Mouse (Mus musculus) megakaryocyte progenitor cell, adult 5-6 weeks (primary cell): ENCODE data around the gene Foxp1. TPM values are rescaled to one million over a fixed set of nuclear protein-coding genes. Genes with fewer than 3 reads are reported as not detected.

Experiments
- ATAC-seq: replicated peaks from 2 replicates; pipeline ENCODE4 v1.8.0; 2016; ENCODE audit warnings: mild to moderate bottlenecking, moderate TSS enrichment, inconsistent platforms; ENCODE audit not compliant: poor library complexity
- total RNA-seq, 2 experiments: library from RNA; stranded (forward) in 1 of 2; stranded (reverse) in 1 of 2; fragments of 157-497, 149-512 nt in 1 of 2; fragments of 200-1000 nt in 1 of 2; gene quantifications; 2 replicates each; pipeline versions ENCODE4 v1.2.3 to v1.2.4; 2015 to 2017

The Foxp1 gene
- total RNA-seq, 2 experiments from 2014 or later: 49.5 to 97.3 TPM

DNA sequence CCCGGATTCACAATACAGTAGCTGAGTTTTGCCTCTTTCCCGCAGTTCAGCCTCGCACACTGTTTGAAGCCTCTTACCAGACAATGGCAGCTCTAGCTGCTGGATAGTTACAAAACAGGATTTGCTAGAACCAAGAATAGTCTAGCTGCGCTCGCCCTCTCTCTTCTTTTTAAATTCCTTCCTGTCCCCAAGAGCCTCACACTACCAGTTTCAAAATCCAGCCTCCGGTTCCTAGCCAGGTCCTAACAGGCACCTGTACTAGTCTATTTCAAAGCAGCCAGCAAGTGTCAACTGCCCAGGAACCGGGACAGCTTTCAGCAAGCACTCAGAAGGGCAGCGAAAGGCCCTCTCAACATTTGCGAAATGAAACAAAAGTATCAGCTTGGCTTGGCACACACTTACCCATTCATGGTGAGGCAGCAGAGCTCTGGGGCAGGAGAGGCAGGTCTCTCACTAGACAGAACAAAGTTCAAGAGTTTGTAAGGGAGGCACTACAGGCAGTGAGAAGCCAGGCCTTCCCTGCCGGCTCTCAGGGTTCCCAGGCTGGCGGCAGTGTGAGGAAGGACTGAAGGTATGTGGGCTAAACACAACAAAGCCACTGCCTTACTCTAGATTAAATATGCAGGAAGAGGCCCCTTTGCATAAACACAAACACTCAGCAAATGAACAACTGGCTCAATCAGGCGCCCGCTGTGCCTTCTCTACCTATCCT is 256.4 kb downstream of the Foxp1 start:
- peak; percentile 6 for ATAC-seq

- no peak for ATAC-seq
Measured at GRCm38 (mm10) chr6:99265173-99265572, 257.3 kb downstream of the Foxp1 start.

- ATAC-seq: peak; percentile 56
Measured at GRCm38 (mm10) chr6:99264192-99265093, 258.1 kb downstream of the Foxp1 start.

- ATAC-seq: no peak
Measured at GRCm38 (mm10) chr6:99263886-99264185, 258.7 kb downstream of the Foxp1 start.

DNA sequence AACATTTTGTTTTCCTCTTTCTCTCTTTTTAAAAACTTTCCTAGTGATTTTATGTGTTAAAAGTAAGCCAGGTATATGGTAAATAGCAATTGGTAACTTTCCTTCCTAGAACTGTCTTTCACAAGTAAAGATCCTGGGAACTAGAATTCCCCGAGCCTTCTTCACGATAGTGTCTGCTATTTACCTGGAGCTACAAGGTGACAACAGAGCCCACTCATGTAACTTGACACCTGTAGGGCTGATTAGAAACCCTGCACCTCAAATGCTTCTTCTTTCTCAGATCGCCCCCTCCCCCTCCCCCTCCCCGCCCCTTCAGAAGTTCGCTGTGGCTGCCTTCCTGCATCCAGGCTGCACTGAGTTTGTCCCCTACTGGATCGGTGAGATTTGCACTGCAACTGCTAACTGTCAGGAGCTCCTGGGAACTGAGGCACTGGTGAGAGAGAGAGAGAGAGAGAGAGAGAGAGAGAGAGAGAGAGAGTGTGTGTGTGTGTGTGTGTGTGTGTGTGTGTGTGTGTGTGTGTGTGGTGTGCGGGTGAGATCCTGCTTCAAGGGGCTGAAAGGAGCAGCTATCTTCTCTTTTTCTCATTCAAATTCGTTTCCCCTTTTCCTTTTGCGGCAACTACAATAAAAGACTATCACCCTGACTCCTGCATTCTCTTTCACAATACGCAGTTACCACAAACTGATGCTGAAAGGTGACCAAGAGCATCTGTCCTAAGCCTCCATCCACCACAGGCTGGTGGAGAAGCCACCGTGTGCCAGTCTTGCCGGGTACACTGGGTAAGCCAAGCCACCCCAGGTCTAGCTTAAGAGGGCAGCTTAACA is 259.2 kb downstream of the Foxp1 start:
- ATAC-seq: peak; percentile 77

- no peak for ATAC-seq
Measured at GRCm38 (mm10) chr6:99261737-99262130, 260.8 kb downstream of the Foxp1 start.

- peak; percentile 18; the same call in 1 of the 2 replicates for ATAC-seq
Measured at GRCm38 (mm10) chr6:99260941-99261736, 261.4 kb downstream of the Foxp1 start.

GRCm38 (mm10) chr6:99258346-99258745 is 264.2 kb downstream of the Foxp1 start:
- ATAC-seq: no peak

- no peak for ATAC-seq
Measured at GRCm38 (mm10) chr6:99257676-99258075, 264.8 kb downstream of the Foxp1 start.

DNA sequence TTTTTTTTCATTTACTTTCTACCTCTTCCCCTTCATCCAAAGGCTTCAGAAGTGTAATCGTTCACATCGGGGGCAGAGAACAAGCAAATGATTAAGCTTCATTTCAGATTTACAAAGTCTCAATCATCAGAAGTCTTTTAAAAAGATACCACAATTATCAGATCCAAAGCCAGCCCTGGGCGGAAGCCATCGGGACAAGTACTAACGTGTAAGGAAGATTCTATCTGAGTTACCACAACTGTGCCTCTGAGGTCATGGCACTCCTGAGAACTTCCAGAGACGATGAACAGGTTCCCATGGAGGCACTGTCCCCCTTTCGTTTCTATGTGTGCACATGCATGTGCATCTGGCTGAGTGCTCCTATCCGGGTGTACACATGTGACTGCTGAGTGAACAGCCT is 269.2 kb downstream of the Foxp1 start:
- ATAC-seq: no peak

DNA sequence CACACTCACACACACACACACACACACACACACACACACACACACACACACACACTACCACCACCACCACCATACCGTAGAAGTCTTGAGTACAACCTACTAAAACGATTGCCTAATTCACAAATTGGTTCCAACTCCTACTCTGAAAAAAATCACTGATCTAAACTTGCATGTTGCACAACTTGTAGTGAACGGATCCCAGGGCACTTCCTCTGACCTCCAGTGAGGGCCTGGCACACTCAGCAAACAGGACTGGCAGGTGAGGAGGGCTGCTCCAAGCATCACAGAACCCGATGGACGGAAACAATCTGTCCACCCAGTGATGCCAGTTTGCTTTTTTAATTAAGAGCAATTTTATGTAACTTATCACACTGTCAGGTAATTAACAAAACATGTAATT is 269.7 kb downstream of the Foxp1 start:
- peak; percentile 58 for ATAC-seq

DNA sequence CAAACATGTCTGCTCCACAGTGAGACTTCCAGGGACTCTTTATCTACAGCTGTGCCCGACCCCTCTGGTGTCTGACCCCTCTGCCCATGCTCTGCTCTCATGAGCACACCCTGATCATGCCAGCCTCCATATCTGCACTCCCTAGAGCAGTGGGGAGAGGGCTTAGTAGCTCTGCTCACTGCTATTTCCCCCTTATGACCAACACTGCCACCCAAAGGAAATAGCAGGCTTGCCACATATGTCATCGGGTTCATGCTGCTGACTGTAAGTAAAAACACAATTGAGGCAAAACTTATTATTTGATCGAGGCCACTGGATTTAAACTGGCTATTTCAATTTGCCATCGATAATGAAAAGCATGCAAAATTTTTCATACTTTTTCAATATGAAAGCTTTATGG is 270.6 kb downstream of the Foxp1 start:
- ATAC-seq: peak; percentile 56

DNA sequence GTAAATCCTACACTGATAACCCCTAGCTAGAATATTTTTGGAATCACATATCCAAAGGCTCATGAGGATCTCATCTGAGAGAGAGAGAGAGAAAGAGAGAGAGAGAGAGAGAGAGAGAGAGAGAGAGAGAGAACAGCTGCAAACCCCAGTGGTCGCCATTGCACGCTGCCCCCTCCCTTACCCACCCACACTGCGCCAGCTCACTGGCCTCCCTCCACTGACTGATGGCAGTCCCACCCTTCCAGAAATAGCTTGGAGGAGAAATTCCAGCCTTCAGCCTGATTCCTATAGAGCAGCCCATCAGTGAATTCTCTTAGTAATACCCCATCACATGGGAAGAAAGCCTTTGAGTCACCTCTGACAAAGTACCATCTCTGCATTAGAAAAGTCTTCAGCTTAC is 271.3 kb downstream of the Foxp1 start:
- no peak for ATAC-seq

DNA sequence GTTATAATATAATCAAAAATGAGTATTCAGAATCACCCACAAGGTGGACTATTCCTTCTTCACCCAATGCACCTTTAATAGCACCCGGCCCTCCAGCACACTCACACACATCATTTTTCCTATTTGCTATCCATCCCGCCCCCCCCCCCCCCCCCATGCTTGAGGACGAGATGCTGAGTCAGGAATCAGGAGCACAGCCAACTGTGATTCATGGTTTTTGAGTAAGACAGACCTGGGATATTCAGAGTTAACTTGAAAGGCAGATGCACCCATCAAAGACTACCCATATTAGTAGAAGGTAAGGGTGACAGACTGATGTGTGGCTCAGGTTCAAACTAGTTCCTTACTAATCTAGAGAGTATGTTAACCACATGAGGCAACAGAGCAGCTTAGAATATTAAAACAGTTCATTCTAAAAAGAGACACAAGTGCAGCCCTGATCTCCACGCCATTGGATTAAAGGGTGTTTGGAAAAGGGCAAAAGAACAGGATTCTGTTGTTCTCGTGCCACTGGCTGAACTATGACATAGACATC is 273.0 kb downstream of the Foxp1 start:
- no peak for ATAC-seq

- ATAC-seq: peak; percentile 57
Measured at GRCm38 (mm10) chr6:99248396-99248795, 274.1 kb downstream of the Foxp1 start.

DNA sequence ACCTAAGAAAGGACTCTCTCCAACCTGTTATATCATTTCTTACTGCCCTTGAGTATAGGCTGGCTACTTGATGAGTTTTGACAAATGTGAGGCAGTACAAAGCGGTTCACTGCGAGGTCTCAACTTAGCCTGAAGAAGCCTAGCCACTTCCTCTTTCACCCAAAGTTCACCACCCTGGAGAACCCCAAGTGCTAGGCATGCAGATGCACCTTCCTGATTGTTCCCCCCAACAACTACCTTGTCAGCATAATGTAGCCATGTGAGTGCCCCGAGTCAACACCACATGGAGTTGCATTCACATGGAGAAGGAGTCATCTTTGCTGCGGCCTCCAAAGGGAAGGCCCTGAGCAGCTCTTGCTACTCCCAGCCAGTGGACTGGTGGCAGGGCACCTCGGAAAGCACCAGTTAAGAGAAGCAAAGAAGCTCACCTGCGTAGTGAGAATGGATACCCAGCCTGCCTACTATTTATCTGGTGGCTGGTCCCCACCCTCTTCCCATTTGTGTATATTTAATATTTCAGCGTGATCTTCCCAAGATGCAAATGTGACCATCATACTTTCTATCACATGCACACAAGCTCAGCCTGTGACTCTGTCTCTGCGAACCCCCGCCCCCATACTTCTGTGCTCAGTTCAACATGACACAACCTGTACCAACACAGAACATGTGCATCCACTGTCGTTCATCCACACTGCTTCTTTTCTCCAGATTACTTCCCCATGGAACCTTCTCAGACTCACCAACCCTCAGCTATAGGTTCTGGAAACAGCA is 280.7 kb downstream of the Foxp1 start:
- peak; percentile 90 for ATAC-seq

DNA sequence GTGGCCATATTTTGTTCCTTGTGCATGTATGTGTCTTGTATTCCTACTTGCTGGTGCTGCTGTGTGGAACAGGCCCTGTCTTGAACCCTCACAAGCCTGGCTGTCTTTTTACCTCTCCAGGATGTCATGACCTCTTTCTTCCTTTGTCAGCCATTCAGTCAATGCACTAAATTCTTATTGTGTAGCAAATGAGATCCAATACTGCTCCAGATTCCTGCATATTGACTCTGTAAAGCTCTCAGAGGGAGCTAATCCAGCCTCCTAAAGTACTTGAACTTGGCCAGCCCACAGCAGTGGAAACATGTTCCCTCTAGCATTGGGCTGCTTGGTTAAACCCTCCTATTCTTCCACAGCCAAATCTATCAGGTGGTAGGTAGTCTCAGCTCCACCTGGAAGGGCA is 281.8 kb downstream of the Foxp1 start:
- no peak for ATAC-seq

- ATAC-seq: peak; percentile 66
Measured at GRCm38 (mm10) chr6:99235588-99235987, 286.9 kb downstream of the Foxp1 start.

- no peak for ATAC-seq
Measured at GRCm38 (mm10) chr6:99233411-99233810, 289.1 kb downstream of the Foxp1 start.
